Mouse (Mus musculus) thymus, postnatal 36 days (tissue): ENCODE measurements around the gene Col8a2.

ENCODE experiments used
- DNase-seq, 2 experiments: peaks; one replicate each; pipeline ENCODE4 v3.0.0; 2022; ENCODE audit warnings: mixed read lengths in 2 of 2

Gene Col8a2

DNA sequence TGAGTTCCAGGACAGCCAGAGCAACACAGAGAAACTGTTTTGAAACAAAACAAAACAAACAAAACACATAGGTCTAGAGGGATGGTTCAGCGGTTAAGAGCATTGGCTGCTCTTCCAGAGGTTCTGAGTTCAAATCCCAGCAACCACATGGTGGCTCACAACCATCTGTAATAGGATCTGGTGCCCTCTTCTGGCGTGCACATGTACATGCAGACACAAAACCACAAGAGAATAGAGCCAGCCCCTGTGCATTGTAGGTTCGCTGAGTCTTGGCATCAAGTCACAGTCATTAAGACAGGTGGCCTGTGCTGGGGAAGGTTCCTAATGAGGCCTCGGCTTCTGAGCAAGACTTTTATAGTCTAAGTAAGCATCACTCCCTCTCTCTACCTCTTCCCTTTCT is 17.3 kb downstream of the Col8a2 start:
- DNase-seq: no peak

DNA sequence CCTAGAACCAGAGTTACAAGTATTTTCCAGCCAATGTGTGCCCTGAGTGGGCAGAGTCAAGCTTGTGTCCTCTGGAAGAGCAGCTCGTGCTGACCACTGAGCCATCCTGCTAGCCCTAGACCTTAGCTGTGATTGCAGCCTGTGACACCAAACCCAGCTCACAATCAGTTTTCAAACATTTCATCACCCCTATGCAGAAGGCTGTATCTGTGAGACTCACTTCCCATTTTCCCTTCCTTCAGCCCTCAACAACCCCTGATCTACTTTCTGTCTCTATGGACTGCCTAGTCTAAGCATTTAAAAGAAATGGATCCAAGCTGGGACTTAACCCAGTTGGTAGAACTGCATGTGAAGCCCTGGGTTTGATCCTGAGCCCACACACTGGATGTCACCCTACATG is 18.8 kb downstream of the Col8a2 start:
- no peak for DNase-seq

DNA sequence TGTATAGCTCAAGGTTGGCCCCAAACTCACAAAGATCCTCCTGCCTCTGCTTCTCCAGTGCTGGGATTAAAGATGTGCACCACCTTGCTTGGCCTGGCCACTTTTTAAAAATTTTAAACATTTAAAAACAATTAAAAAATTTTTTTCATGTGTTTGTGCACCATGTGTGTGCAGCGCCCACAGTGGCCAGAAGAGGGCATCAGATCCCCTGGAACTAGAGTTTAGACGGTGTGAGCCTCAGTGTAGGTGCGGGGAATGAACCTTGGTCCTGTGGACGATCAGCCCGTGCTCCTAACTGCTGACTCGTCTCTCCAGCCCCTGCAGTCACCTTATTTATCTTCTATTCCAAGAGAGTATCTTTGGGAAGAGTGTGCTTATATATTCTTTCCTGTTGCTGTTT is 19.5 kb downstream of the Col8a2 start:
- no peak for DNase-seq

DNA sequence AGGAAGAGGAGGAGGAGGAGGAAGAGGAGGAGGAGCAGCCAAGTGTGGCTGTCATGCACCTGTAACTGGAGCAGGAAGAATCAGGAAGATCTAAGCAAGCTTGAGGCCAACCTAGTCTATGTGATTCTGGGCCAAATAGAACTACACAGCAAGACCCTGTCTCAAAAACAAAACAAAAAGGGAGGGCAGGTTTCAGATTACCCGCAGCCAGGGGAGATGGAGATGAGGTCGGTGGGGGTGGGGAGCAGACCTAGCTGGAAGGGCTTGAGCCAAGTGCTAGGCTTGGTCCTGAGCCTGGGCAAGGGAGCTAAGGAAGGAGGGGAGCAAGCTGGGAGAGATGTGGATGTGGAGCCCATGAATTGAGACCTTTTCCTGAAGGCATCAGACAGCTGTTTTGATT is 20.2 kb downstream of the Col8a2 start:
- DNase-seq: no peak

DNA sequence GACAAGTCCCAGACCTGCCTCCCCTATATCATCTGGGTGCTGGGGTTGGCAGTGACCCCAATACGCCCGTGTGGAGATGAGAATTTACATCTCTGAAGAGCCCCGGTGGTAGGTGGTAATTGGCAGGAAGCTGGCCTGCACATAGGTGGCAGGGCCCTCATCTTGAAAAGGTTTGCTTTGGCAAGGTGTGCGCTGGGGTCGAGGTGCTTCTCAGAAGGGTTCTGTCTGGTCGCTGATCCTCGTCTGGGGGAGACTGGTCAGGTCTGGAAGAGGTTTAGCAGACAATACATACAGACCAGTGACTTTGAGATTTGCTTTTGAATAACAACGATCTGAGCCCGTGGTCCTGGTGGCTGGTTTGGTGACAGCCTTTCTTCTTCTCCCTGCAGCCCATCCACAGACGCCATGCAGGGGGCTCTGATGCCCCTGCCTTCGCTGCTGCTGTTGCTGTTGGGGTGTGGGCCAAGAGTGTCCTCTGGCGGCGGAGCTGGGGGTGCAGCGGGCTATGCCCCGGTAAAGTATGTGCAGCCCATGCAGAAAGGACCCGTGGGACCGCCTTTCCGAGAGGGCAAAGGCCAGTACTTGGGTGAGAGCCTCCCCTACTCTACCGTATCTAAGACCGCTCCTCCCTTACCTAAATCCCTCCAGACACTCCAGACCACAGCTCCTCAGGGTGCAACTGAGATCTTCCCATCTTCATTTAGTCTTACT is 22.8 kb downstream of the Col8a2 start:
- DNase-seq: peak; percentile 35 to 45

DNA sequence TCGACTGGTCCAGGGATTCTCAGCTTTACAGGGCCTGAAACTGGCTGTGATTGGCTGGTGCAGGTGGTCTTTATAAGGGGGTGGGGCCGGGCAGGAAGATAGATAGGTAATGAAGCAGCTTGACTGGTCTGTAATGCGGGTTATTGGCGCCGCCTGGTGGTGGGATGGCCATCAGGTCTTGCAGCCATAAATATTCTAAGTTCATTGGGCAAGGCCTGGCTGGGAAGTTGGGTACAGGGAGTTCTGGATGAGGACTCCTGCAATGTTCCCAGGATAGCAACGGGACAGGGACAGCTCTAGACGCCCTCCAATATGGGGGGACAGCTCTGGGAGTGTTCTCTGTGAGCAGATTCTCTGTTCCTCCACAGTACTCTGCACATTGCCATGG is 23.3 kb downstream of the Col8a2 start:
- DNase-seq: peak; percentile 78 to 82

DNA sequence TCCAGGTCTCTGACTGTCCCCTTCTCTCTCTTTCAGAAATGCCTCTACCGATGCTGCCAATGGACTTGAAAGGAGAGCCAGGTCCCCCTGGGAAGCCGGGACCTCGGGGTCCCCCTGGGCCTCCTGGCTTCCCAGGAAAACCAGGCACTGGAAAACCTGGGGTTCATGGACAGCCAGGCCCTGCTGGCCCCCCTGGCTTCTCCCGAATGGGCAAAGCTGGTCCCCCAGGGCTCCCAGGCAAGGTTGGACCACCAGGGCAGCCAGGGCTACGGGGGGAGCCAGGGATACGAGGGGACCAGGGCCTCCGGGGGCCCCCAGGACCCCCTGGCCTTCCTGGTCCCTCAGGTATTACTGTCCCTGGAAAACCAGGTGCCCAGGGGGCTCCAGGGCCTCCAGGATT is 23.8 kb downstream of the Col8a2 start:
- DNase-seq: no peak

DNA sequence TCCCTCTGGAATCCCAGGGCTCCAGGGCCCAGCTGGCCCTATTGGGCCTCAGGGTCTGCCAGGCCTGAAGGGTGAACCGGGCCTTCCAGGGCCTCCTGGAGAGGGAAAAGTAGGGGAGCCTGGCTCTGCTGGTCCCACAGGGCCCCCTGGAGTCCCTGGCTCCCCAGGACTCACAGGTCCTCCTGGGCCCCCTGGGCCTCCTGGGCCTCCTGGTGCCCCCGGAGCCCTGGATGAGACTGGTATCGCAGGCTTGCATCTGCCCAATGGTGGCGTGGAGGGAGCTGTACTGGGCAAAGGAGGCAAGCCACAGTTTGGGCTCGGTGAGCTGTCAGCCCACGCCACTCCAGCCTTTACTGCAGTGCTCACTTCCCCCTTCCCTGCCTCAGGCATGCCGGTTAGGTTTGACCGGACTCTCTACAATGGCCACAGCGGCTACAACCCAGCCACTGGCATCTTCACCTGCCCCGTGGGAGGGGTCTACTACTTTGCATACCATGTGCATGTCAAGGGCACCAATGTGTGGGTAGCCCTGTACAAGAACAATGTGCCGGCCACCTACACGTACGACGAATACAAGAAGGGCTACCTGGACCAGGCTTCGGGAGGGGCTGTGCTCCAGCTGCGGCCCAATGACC is 25.1 kb downstream of the Col8a2 start:
- no peak for DNase-seq

DNA sequence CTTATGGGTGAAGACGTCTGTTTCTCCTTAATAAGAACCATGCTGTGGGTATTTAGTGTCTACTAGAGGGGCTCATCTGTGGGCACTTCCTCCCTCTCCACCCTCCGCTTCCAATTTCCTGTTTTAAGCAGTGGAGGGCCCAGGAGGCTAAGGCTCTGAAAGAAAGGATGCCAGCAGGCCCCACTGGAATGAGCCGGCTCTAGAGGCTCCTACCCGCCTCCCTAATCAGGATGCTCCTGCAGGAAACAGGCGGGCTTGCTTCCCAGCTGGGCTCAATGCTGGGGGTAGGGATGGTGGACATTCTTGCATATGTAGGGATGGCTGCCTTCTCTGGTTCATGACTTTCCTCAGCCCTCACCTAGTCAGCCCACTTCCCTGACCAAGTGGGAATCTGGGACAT is 26.6 kb downstream of the Col8a2 start:
- no peak for DNase-seq

DNA sequence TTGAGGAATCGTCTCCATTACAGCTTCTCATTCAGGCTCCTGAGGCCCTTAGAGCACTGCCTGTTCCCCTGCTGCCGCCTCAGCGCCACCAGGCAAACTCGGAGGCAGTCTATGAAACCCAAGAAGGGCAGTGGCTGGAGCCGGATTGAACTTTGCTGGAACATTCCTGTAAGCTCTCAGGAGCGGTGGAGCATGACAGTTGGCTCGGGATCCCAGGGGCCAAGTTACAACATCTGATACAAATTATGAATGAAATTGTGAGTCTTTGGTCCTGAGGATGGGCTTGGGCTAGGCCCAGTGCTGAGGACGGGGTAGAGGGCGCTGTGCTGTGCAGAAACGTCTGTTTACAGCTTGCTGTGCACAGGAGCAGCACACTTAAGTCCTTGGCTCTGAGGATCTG is 27.8 kb downstream of the Col8a2 start:
- DNase-seq: no peak

DNA sequence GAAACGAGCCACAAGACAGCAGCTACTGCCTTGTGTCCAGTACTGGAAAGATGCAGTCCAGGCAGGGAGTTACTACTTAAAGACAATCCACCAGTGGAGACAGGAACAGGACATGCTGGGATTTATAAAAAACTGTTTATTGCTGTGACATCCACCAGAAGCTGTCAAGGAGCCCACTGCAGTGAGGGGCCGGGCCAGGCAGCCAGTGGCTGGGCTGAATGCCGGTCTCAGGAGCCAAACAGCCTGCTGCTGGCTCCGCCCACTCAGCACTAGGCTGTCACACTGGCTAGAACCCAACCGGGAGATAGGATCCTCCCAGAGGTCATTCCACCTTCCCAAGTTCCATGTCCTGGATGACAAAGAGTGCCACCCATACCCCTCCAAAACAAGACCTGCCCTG is 29.3 kb downstream of the Col8a2 start:
- DNase-seq: no peak

DNA sequence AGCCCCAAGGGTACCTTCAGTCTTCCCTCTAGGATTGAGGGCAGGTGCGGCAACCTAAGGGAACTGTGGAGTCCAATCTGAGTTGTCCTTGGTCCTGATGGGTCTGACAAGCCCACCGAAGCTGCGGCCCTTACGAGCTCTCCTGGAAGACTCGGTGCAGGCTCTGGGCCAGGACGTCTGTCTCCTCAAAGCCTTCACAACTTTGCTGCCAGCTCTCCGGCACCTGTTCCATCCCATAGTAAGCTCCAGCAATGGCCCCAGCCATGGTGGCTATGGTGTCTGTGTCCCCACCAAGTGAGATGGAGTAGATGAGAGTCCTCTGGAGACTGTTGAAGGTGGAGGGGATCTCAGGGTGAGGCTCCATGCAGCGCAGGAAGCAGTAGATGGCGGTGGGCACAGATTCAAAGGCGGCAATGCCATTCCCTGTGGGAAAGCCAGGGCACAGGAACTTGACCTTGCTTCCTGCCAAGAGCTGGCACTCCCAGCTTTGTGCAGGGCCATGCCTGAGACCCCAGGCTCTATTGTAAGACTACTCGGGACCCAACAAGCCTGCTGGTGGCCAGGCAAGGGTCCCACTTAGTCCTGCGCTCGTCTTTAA is 29.9 kb downstream of the Col8a2 start:
- DNase-seq: no peak

DNA sequence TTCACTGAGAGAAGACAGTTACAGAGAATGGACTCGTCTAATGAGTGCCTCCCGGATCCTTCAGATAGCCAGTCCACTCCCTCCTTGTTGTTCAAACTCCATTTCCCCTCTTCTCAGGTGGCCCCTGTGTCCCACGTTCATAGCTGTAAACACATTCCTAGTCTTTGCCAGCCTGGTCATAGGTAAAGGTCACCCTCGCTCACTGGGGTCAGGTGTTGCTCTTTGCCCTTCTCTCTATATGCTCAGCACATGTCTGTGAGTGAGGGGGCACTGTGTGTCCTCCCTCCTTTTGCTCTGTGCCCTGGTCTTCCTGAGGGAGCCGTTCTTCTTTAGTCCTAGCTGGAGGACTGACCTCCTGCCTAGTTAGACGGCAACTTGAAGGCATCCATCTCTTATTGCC is 33.2 kb downstream of the Col8a2 start:
- no peak for DNase-seq

DNA sequence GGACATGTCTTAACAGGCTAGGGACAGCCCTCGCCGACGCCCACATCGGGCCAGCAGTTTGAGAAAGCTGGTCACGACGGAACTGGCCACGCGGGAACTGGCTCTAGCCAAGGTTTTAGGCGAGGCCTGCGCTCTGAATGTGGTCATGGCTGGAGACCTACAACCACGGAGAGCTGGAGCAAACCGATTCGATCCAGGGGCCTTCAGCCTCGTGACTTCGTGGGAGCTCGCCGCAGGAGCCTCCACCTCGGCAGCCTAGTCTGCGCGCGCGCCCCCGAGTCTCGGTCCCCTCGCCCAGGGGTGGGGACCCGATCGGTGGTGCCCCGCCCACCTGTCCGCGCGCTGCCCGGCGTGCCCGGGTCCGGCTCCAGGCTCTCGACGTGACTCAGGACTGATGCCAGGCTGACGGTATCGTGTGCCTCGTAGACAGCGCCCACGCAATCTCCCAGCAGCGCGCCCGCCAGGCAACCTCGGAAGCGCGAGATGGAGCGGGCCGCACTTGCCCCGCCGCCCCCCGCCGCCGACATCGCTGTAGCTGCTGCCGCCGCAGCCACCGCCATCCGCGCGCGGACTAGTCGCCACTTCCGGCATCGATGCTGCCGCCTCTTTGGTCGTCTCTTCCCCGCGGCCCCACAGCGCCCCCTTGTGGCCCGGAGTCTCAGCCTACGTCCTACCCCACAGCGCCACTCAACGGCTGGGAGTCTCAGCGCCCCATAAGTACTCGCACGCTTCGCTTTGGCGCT is 34.7 kb downstream of the Col8a2 start, which contains the start of gene Adprhl2:
Adprhl2 (minus strand) TSS at position 593 of the 743 bp plus-strand sequence.
- DNase-seq: peak; percentile 97 to 99

DNA sequence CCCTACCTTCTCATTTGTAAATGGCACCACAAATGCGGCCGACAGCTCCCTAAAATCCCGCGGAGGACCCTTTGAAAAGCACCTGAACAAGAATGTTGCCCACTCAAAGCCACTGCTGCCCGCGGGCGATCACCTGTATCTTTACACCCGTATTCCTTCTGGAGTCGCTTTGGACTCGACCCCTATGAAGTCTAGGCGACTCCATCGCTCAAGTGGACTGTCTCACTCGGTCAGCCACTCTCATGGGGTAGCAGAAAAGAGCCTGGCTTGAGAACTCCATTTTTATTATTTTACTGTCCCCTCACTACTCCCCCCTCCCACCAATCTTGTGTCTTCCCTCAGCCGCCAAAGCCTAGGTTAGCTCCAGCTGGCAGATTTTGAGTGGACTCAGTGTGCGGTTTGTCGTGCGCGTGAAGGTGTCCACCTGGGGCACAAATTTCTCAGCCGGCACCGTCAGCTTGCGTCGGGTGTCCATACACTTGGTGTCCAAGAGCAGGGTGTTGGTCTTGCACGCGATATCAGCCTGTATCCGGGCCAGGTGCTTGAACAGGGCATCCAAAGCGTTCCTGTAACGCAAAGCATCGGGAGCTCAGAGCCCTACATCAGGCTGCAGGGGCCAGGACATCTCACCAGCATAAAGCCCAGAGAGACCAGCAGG is 35.4 kb downstream of the Col8a2 start:
- DNase-seq: peak in 1 of 2 experiments; percentile 33

DNA sequence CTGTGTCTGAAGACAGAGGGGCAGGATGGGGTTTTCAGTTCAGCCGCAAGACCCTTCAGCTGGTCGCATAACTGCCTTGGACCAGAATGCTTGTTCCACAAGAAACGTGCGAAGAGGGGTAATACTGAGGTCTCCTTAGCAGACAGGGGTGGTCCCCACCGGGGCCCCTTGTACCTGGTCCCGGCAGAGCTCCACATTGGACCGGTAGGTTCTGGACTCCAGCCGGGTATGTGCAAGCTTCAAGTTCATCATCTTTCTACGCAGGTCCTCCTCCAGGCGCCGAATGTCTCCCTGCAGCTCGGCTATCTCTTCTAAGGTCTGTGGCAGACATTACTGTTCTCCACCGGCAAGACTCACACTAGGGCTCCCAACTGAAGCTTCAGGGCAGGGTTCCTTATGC is 36.1 kb downstream of the Col8a2 start:
- no peak for DNase-seq

DNA sequence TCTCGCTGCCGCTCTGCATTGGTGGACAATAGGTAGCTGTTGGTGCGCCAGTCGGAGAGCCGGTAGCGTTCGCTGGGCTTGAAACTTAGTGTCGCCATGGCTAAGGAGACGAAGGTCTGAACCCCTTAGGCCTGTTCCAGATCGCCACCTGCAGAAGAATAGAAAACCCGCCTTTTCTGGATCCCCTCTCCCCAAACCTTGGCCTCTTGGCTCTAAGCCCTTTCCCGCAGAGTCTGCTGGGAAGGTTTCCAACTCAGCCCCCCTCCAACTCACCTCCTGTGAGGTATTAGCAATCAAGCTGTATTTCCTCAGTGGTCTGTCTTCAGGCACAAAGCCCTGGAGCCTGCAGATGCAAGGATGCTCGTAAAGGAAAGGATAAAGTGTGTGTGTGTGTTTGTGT is 38.3 kb downstream of the Col8a2 start:
- DNase-seq: no peak

DNA sequence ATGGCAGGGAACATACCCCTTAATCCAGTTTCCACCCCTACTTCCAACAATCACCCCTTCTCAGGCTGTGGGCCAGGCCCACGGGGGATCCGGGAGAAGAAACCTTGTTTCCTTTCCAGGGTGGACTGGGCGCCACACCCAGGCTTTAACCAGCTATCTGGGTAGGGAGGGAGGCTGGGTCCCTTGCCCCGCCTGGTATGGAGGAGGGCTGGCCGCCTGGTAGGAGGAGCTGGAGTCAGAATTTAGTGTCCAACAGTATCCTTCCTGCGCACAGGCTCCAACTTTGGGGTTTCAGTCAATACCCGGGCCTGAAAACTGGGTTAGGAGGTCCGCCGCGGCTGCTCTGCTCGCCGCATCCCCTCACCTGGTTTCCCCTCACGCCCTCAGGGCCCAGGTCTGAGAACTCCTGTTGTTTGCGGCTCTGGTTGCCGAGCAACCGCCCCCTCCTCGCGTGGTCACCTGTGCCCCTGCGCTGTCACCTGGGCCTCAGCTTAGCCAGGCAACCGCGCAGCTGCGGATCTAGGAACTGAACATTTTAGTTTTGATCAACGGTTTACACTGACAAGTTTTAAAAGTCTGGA is 38.8 kb downstream of the Col8a2 start, which contains the start of gene Tekt2:
Tekt2 (minus strand) TSS at position 408 of the 581 bp plus-strand sequence.
- no peak for DNase-seq

DNA sequence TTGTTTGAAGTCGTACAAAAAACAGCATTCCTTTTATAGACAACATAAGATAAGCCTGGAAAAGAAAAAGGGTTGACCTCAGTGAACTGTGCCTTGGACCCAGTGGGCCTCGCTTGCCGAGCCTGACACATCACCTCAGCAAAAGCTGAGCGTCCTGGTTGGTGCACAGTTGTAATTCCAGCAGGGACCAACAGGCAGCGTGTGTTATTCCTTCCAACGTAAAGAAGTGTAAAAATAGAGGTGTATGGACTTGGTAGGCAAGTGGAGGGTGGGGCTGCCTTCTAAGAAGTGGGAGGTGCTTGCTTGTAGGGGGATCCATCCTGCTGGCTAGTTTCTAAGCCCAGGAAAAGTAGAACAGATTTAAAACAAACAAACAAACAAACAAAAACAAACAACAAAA is 39.4 kb downstream of the Col8a2 start:
- no peak for DNase-seq

DNA sequence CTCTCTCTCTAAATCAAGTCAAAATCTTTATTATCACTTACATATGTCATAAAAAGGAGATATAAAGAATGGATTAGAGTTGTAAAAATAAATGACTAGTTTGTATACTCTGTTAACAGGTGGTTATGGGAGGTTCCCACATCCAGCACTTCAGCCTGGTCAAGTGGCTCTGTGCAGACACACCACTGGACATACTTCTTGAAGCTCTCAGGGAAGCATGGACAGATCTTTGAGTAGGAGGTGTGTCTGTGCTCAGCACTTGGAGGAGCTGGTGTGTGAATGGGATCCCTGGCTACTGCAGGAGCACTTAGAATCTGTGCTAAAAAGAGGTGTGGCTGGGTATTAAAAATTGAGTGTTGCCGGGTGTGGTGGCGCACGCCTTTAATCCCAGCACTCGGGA is 43.7 kb downstream of the Col8a2 start:
- DNase-seq: no peak

DNA sequence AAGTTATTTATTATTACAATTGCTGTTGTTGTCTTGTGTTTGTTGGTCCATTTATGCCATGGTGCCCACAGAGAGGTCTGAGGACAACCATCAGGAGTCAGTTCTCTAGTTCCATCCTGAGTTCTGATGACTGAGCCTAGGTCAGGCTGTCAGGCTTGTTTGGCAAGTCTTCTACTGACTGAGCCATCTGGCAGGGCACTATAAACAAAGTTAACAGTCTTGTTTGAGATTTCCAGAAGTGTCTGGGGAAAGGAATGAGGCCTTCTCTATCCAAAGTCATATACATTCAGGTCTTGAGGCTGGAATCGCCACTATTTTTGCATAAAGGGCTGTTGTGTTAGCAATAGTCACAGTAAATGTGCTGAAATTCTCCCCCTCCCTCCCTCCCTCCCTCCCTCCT is 45.2 kb downstream of the Col8a2 start:
- DNase-seq: no peak

DNA sequence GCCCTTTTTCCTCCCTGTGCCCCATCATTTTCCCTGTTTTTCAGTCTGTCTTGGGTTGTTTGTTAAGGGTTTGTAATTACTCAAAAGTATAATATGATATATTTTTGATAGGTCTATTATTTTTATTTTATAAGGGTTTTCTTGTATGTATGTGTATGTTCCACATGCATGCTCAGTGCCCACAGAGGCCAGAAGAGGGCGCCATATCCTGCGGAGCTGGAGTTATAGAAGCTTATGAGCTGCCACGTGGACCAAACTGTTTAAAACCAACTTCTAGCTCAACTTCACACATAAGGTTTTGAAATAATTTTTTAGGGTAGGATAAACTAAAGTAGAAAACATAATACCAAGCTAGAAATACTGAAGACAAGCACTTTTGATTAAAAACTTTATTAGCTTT is 45.8 kb downstream of the Col8a2 start:
- peak in 1 of 2 experiments; percentile 19 for DNase-seq

DNA sequence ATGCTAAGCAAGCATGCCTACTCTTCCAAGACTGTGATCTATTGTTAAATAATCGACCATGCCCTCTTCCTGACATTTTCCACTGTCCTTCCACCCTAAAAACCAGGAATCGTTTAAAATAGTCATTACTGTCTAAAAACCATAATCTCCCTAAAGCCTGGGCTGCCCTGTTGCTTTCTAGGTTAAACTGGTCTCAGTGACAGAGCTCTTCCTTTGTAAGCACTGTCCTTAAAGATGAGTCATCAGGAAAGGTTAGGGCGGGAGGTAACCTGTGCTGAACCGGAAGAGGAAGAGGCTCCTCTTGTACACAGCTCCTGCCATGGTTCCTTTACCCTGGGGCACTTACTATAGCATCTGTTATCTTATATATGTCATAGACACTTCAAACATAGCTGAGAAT is 52.9 kb downstream of the Col8a2 start:
- no peak for DNase-seq
